Comparison of ENCODE assay signal across 30 mouse cellular contexts in genomic region chr16:50125564-50125963, GRCm38 (mm10).
DNase-seq lines count a peak whose midpoint lies in the region; ATAC-seq lines count a peak whose summit lies in the region.
"Had no signal": no experiment of that assay in that cellular context is flagged by ENCODE, and none has a peak within 500 bp of the region (broad histone marks: within the 10 kb centered on the region; RNA-seq: fewer than 3 reads in every experiment).

No protein-coding gene starts in this region.

- H3K27me3 ChIP-seq in kidney, embryonic 16.5 days (ENCODE audit: insufficient read depth, low read length), result no peaks in the 10 kb centered on the region
- no peaks in the 10 kb centered on the region for H3K27me3 ChIP-seq in neural tube, embryonic 15.5 days (replicated peaks)
- H3K27me3 ChIP-seq: CH12.LX; heart, embryonic 12.5 days; liver, embryonic 13.5 days; megakaryocyte, embryonic 14.5 days; midbrain, embryonic 13.5 days had no signal

- peak; percentile 47 for DNase-seq in forelimb bud, embryonic 11.5 days (ENCODE audit: low read depth, low spot score)
- DNase-seq in kidney, adult 18-20 months, result peak; percentile 52
- peak; percentile 18 to 54 for DNase-seq in kidney, postnatal 4 days
- DNase-seq in thymus, postnatal 0 days (ENCODE audit: low spot score), result no peak
- no peak for DNase-seq in embryo, embryonic 10.5 days (ENCODE audit: low spot score)
- DNase-seq: adrenal gland, adult 2 months; B cell, adult 2 months; cerebellum, adult 11-12 months; cerebellum, postnatal 10 days; forebrain, postnatal 0 days; gastrocnemius, adult 2 months; heart, postnatal 10 days; layer of hippocampus, adult 9-11 months; left cerebral cortex, postnatal 4 days; liver, embryonic 13.5 days; lung, adult 2 months; right cerebral cortex, postnatal 14 days; spleen, adult 18-20 months; thymus, postnatal 25 days had no signal

- peak overlapping the region; percentile 3; the same call in 1 of the 2 replicates for H3K27ac ChIP-seq in kidney, embryonic 16.5 days (ENCODE audit: low read length)
- no peak overlapping the region for H3K27ac ChIP-seq in neural tube, embryonic 15.5 days (replicated peaks)
- H3K27ac ChIP-seq: gastrocnemius, adult 2 months; hindbrain, embryonic 10.5 days; hindbrain, postnatal 0 days; left cerebral cortex, adult 2 months; liver, embryonic 13.5 days; midbrain, embryonic 13.5 days had no signal

- H3K4me1 ChIP-seq in kidney, embryonic 16.5 days (ENCODE audit: insufficient read depth, low read length), result no peaks in the 10 kb centered on the region; the same call in 1 of the 2 replicates
- no peaks in the 10 kb centered on the region for H3K4me1 ChIP-seq in neural tube, embryonic 15.5 days
- H3K4me1 ChIP-seq: heart, embryonic 12.5 days; hindbrain, embryonic 10.5 days; liver, embryonic 13.5 days; midbrain, embryonic 13.5 days had no signal

- H3K4me2 ChIP-seq in kidney, embryonic 16.5 days (replicated peaks; ENCODE audit: low read depth, low read length), result no peak overlapping the region
- H3K4me2 ChIP-seq in neural tube, embryonic 15.5 days, result no peak overlapping the region
- H3K4me2 ChIP-seq: heart, embryonic 12.5 days; liver, embryonic 13.5 days; midbrain, embryonic 13.5 days had no signal

- H3K9ac ChIP-seq in kidney, embryonic 16.5 days (replicated peaks; ENCODE audit: low read length), result no peak overlapping the region
- H3K9ac ChIP-seq in neural tube, embryonic 15.5 days (replicated peaks), result no peak overlapping the region
- H3K9ac ChIP-seq: forebrain, postnatal 0 days; heart, embryonic 12.5 days; liver, embryonic 13.5 days; midbrain, embryonic 13.5 days had no signal

- no peaks in the 10 kb centered on the region for H3K36me3 ChIP-seq in kidney, embryonic 16.5 days (ENCODE audit: insufficient read depth, low read length)
- H3K36me3 ChIP-seq in neural tube, embryonic 15.5 days, result no peaks in the 10 kb centered on the region
- H3K36me3 ChIP-seq: G1E; heart, embryonic 12.5 days; hindbrain, embryonic 10.5 days; liver, embryonic 13.5 days; midbrain, embryonic 13.5 days had no signal

- H3K9me3 ChIP-seq in kidney, embryonic 16.5 days (ENCODE audit: low read length), result no peaks in the 10 kb centered on the region
- H3K9me3 ChIP-seq in neural tube, embryonic 15.5 days (replicated peaks), result no peaks in the 10 kb centered on the region
- H3K9me3 ChIP-seq: G1E; heart, embryonic 12.5 days; hindbrain, embryonic 10.5 days; liver, embryonic 13.5 days; megakaryocyte, embryonic 14.5 days; midbrain, embryonic 13.5 days had no signal

- no peak overlapping the region for H3K4me3 ChIP-seq in kidney, embryonic 16.5 days (ENCODE audit: low read length)
- no peak overlapping the region for H3K4me3 ChIP-seq in neural tube, embryonic 15.5 days (replicated peaks)
- H3K4me3 ChIP-seq: gastrocnemius, adult 2 months; heart, embryonic 12.5 days; hindbrain, embryonic 10.5 days; left cerebral cortex, adult 2 months; liver, embryonic 13.5 days; megakaryocyte, embryonic 14.5 days; midbrain, embryonic 13.5 days had no signal

- WGBS in kidney, embryonic 16.5 days, result 61% methylated on average over 5 of the region's 5 CpGs
- WGBS in neural tube, embryonic 15.5 days, result 82% methylated on average over 5 of the region's 5 CpGs

- ATAC-seq in kidney, embryonic 16.5 days (ENCODE audit: low FRiP score, low TSS enrichment), result peak; percentile 91
- ATAC-seq in neural tube, embryonic 15.5 days (ENCODE audit: low FRiP score), result no peak
- ATAC-seq: forebrain, postnatal 0 days; hindbrain, postnatal 0 days; midbrain, embryonic 13.5 days; Patski had no signal

Comparison
In these comparisons a context has a peak if more than half of its experiments do, and no peak if none do; other contexts are left out.
1. DNase-seq: peak in forelimb bud, embryonic 11.5 days (single experiment), kidney, adult 18-20 months (single experiment) and kidney, postnatal 4 days (2 of 2); none in thymus, postnatal 0 days (single experiment) and embryo, embryonic 10.5 days (single experiment).